Mouse (Mus musculus): ENCODE measurements around the gene Zfp85. TPM values are rescaled to one million over a fixed set of nuclear protein-coding genes. Genes with fewer than 3 reads are reported as not detected.
"Not testable (repeated sequence)": the region's sequence is repeated elsewhere in the genome, so short reads cannot be mapped to it uniquely, and the experiment has no call there.

The Zfp85 gene
- polyA plus RNA-seq (2014; fragmentation: Nextera tagmentation; extraction: Ambion mirVana): 5.1 and 6.1 TPM in 2 replicates

DNA sequence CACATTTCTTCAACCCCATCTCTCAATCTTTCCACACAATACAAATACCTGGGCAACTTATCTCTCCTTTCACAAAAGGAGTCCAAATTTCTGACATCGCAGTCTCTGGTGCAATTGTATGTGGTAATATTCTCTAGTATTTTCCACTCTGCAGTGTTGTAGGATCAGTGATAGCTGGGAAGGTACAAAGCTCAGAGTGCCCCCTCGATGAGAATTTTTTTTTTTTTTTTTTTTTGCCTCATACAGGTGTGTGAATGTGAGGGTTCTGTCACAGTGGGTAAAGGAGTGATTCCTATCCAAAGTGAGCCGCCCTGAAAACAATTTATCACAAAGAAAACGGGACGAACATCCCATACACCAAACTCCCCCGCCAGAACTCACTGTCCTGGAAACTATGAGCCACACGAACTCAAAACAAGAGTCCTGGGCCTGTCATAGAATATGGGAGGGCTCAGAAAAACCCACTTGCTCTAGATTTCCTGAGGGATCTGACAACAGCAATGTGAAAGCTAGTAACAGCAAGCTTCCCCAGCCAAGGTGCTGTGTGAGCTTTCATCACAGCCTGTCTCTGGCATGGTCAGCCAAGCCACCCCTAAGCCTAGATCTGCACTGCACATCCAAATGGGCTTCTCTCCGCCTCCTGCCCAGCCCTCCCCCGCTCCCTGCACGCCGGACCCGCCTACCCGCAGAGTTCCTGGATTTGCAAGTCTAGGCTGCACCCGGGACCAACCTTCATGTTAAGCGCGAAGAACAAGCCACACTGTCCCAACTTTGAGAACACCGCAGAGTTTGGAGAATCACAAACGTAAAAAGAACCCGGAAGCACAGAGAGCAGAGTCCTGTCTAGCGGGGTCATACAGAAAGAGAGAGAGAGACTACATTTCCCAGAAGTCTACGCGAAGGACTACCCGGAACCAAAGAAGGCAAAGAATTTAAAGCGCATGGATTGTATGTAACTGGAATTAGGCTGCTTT, at the start of gene Zfp85:
TSS of gene Zfp85 (minus strand) at position 896 of the 974 bp plus-strand sequence.
- Histone ChIP-seq H3K4me2 (ENCODE audit: low read length) (peak within 1 kb of the TSS; percentile 59), H3K4me3 (ENCODE audit: low read depth, low read length) (peak within 1 kb of the TSS; percentile 66), H3K36me3 (ENCODE audit: control insufficient read depth, insufficient read depth, low read length) (peaks cover 5% of the 10 kb centered on the region; the same call in 1 of the 2 replicates), H3K4me1 (replicated peaks; ENCODE audit: control insufficient read depth, insufficient read depth, low read length) (0 out of 2 replicates have a peak, but pooled peaks cover 4% of the 10 kb centered on the region), H3K27me3 (replicated peaks; ENCODE audit: control insufficient read depth, insufficient read depth, low read length) (no peaks in the 10 kb centered on the region), H3K27ac (ENCODE audit: low read depth) (peak within 1 kb of the TSS; percentile 69), H3K9me3 (ENCODE audit: control insufficient read depth, low read length) (no peaks in the 10 kb centered on the region), H3K9ac (ENCODE audit: low read length) (peak within 1 kb of the TSS; percentile 49)
- WGBS: 7% methylated on average over 24 of the region's 24 CpGs
- ATAC-seq (replicated peaks; ENCODE audit: low FRiP score, low TSS enrichment, low read depth): peak; percentile 93
- DNase-seq (ENCODE audit: low spot score): peak; percentile 88

GRCm38 (mm10) chr13:67799151-67799550, 44.1 kb upstream of the Zfp85 start:
- H3K27ac ChIP-seq (ENCODE audit: low read depth); DNase-seq (ENCODE audit: low spot score); H3K9me3 ChIP-seq (ENCODE audit: control insufficient read depth, low read length); H3K4me3 ChIP-seq (ENCODE audit: low read depth, low read length); H3K36me3 ChIP-seq (ENCODE audit: control insufficient read depth, insufficient read depth, low read length); ATAC-seq (replicated peaks; ENCODE audit: low FRiP score, low TSS enrichment, low read depth); H3K9ac ChIP-seq (ENCODE audit: low read length); H3K27me3 ChIP-seq (replicated peaks; ENCODE audit: control insufficient read depth, insufficient read depth, low read length); H3K4me1 ChIP-seq (replicated peaks; ENCODE audit: control insufficient read depth, insufficient read depth, low read length); H3K4me2 ChIP-seq (ENCODE audit: low read length): not testable (repeated sequence)
- WGBS: 85% methylated on average over 3 of the region's 3 CpGs

- no peak overlapping the region for H3K27ac ChIP-seq (ENCODE audit: low read depth)
- no peaks in the 10 kb centered on the region for H3K9me3 ChIP-seq (ENCODE audit: control insufficient read depth, low read length)
- ATAC-seq (replicated peaks; ENCODE audit: low FRiP score, low TSS enrichment, low read depth) (no peak), DNase-seq (ENCODE audit: low spot score) (no peak)
- no peaks in the 10 kb centered on the region for H3K4me1 ChIP-seq (replicated peaks; ENCODE audit: control insufficient read depth, insufficient read depth, low read length)
- no peak overlapping the region for H3K9ac ChIP-seq (ENCODE audit: low read length)
- no peak overlapping the region for H3K4me3 ChIP-seq (ENCODE audit: low read depth, low read length)
- no peaks in the 10 kb centered on the region for H3K36me3 ChIP-seq (ENCODE audit: control insufficient read depth, insufficient read depth, low read length)
- no peak overlapping the region for H3K4me2 ChIP-seq (ENCODE audit: low read length)
- 90% methylated on average over 3 of the region's 3 CpGs for WGBS
- no peaks in the 10 kb centered on the region for H3K27me3 ChIP-seq (replicated peaks; ENCODE audit: control insufficient read depth, insufficient read depth, low read length)
Measured at GRCm38 (mm10) chr13:67798618-67799017, 43.6 kb upstream of the Zfp85 start.

DNA sequence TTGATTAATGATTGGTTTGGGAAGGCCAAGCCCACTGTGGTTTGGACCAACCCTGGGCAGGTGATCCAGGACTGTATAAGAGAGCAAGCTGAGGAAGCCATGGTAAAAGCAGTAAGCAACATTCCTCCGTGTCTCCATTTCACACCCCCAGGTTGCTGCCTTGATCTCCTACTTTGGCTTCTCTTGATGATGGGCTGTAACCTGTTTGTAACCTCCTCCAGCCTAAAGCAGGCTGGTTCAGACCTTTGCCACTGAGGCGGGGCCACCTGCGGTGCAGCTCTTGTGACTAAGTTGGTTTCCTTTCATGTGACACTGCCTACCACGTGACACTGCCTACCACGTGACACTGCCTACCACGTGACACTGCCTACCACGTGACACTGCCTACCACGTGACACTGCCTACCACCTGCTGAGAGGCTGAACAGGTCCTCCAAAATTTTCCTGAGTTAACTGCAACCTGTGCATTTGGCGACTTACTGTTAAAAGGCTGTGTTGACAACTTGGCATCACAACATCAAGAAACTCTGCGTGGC, 37.0 kb upstream of the Zfp85 start:
- H3K27me3 ChIP-seq (replicated peaks; ENCODE audit: control insufficient read depth, insufficient read depth, low read length): no peaks in the 10 kb centered on the region
- no peak overlapping the region for H3K27ac ChIP-seq (ENCODE audit: low read depth)
- WGBS: 94% methylated on average over 10 of the region's 10 CpGs
- H3K4me1 ChIP-seq (replicated peaks; ENCODE audit: control insufficient read depth, insufficient read depth, low read length): no peaks in the 10 kb centered on the region
- no peaks in the 10 kb centered on the region for H3K36me3 ChIP-seq (ENCODE audit: control insufficient read depth, insufficient read depth, low read length)
- no peak overlapping the region for H3K9ac ChIP-seq (ENCODE audit: low read length)
- H3K9me3 ChIP-seq (ENCODE audit: control insufficient read depth, low read length): 0 out of 2 replicates have a peak, but pooled peaks cover 5% of the 10 kb centered on the region
- DNase-seq (ENCODE audit: low spot score) (no peak), ATAC-seq (replicated peaks; ENCODE audit: low FRiP score, low TSS enrichment, low read depth) (no peak)
- no peak overlapping the region for H3K4me2 ChIP-seq (ENCODE audit: low read length)
- no peak overlapping the region for H3K4me3 ChIP-seq (ENCODE audit: low read depth, low read length)

DNA sequence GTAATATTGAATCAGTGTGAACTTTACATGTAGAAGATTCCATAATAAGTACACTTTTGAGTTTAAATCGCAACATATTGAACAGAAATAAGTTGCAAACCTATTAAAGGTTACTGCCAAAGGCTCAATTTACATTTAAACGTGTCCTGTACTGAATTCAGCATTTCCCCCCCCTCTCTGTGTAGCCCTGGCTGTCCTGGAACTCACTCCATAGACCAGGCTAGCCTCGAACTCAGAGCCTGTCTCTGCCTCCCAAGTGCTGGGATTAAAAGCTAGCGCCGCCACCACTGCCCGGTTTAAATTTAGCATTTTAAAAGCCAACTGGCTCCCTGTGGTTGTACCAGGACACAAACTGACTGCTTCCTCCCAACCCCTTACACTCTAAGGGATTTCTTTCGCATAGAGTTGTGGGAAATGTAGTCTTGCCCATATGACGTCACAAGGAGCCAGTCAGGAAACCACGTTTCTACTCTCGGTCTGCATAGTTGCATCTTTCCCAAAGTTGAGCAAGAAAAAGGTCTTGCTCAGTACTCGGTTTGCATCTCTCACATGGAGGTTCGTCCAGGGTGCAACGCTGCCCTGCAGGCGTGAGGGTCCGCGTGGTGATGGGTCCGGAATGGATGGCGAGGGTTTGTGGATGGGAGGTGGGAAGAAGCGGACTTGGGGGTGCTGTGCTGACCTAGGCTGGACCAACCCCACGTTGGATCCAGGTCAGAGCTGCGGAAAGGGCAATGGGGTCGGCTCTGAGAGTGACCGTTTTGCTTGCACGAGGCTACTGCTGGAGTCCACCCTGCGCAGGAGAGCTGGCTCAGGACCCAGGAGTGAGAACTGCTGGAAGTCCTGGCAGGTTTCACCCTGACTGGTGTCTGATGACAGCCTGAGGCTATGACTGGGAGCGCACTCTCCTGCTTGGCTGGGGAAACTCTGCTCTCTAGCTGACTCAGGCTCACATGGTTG, 24.5 kb upstream of the Zfp85 start, which contains the start of gene Zfp493:
TSS of gene Zfp493 (plus strand) at position 429 of the 957 bp plus-strand sequence.
- Histone ChIP-seq H3K4me2 (ENCODE audit: low read length) (peak within 1 kb of the TSS; percentile 84), H3K9ac (ENCODE audit: low read length) (peak within 1 kb of the TSS; percentile 62), H3K4me1 (replicated peaks; ENCODE audit: control insufficient read depth, insufficient read depth, low read length) (0 out of 2 replicates have a peak, but pooled peaks cover 2% of the 10 kb centered on the region), H3K9me3 (ENCODE audit: control insufficient read depth, low read length) (0 out of 2 replicates have a peak, but pooled peaks cover 3% of the 10 kb centered on the region), H3K27me3 (replicated peaks; ENCODE audit: control insufficient read depth, insufficient read depth, low read length) (no peaks in the 10 kb centered on the region), H3K27ac (ENCODE audit: low read depth) (no peak within 1 kb of the TSS), H3K4me3 (ENCODE audit: low read depth, low read length) (peak within 1 kb of the TSS; percentile 87), H3K36me3 (ENCODE audit: control insufficient read depth, insufficient read depth, low read length) (no peaks in the 10 kb centered on the region)
- WGBS: 8% methylated on average over 26 of the region's 26 CpGs
- peak; percentile 87 for DNase-seq (ENCODE audit: low spot score)
- ATAC-seq (replicated peaks; ENCODE audit: low FRiP score, low TSS enrichment, low read depth): peak; percentile 96

- Histone ChIP-seq H3K36me3 (ENCODE audit: control insufficient read depth, insufficient read depth, low read length) (no peaks in the 10 kb centered on the region), H3K27me3 (replicated peaks; ENCODE audit: control insufficient read depth, insufficient read depth, low read length) (no peaks in the 10 kb centered on the region), H3K4me1 (replicated peaks; ENCODE audit: control insufficient read depth, insufficient read depth, low read length) (no peaks in the 10 kb centered on the region), H3K4me3 (ENCODE audit: low read depth, low read length) (no peak overlapping the region), H3K4me2 (ENCODE audit: low read length) (no peak overlapping the region), H3K9me3 (ENCODE audit: control insufficient read depth, low read length) (no peaks in the 10 kb centered on the region), H3K27ac (ENCODE audit: low read depth) (no peak overlapping the region), H3K9ac (ENCODE audit: low read length) (no peak overlapping the region)
- ATAC-seq (replicated peaks; ENCODE audit: low FRiP score, low TSS enrichment, low read depth) (no peak), DNase-seq (ENCODE audit: low spot score) (no peak)
- 83% methylated on average over 2 of the region's 2 CpGs for WGBS
Measured at GRCm38 (mm10) chr13:67763031-67763768, 8.2 kb upstream of the Zfp85 start.

DNA sequence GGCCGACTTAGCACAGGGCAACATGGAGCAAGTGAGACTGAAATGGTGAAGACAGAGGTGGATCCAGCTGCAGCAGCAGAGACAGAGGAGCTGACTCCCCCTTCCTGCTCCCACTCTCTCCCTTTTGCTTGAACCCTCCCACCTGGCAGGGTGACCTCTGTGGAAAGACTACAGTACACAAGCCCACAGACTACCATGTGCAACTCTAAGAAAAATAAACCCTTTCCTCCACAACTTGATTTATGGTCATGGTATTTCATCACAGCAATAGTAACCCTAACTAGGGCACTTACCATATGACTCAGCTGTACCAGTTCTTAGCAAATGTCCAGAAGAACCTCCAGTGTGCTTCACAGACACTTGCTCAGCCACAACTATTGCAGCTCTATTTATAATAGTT, 4.9 kb upstream of the Zfp85 start:
- ATAC-seq (replicated peaks; ENCODE audit: low FRiP score, low TSS enrichment, low read depth) (no peak), DNase-seq (ENCODE audit: low spot score) (no peak)
- Histone ChIP-seq H3K4me2 (ENCODE audit: low read length) (no peak overlapping the region), H3K9ac (ENCODE audit: low read length) (no peak overlapping the region), H3K27me3 (replicated peaks; ENCODE audit: control insufficient read depth, insufficient read depth, low read length) (no peaks in the 10 kb centered on the region), H3K9me3 (ENCODE audit: control insufficient read depth, low read length) (no peaks in the 10 kb centered on the region), H3K27ac (ENCODE audit: low read depth) (no peak overlapping the region), H3K4me1 (replicated peaks; ENCODE audit: control insufficient read depth, insufficient read depth, low read length) (no peaks in the 10 kb centered on the region), H3K36me3 (ENCODE audit: control insufficient read depth, insufficient read depth, low read length) (no peaks in the 10 kb centered on the region), H3K4me3 (ENCODE audit: low read depth, low read length) (no peak overlapping the region)
- WGBS: 62% methylated on average over 1 of the region's 1 CpGs
